Mouse (Mus musculus) neural tube, embryonic 11.5 days (tissue): Measurements from ENCODE around the gene Nars2. TPM values are rescaled to one million over a fixed set of nuclear protein-coding genes. Genes with fewer than 3 reads are reported as not detected.
A peak's percentile ranks its signal among the peaks of the same experiment; 100 is the strongest.
"Not testable (repeated sequence)": the region's sequence is repeated elsewhere in the genome, so short reads cannot be mapped to it uniquely, and the experiment has no call there.

Experiments used
- ATAC-seq: fragments of 200-750 bp; cut with Nextera tagmentation; 2 replicates; pipeline ENCODE4 v1.8.0; 2017; ENCODE audit warnings: moderate number of reproducible peaks, mild to moderate bottlenecking, moderate TSS enrichment, moderate library complexity; ENCODE audit not compliant: insufficient read depth, low FRiP score, low TSS enrichment
- DNase-seq: peaks from one replicate; pipeline ENCODE4 v3.0.0-alpha.2; 2015; ENCODE audit warnings: low spot score
- H3K27ac ChIP-seq: fragments of 300-500 bp; sonication (generic); 2 replicates; pipeline ENCODE4 v1.5.1; 2014; ENCODE audit warnings: low read depth, mild to moderate bottlenecking, low read length
- H3K27me3 ChIP-seq: fragments of 300-500 bp; sonication (generic); 2 replicates; pipeline ENCODE4 v1.6.1; 2014; ENCODE audit warnings: mild to moderate bottlenecking, low read length, mixed read lengths; ENCODE audit not compliant: control insufficient read depth, insufficient read depth
- H3K36me3 ChIP-seq: fragments of 300-500 bp; sonication (generic); 2 replicates; pipeline ENCODE4 v1.6.1; 2014; ENCODE audit warnings: mild to moderate bottlenecking, low read length, moderate library complexity, mixed read lengths; ENCODE audit not compliant: control insufficient read depth, insufficient read depth
- H3K4me1 ChIP-seq: fragments of 300-500 bp; sonication (generic); 2 replicates; pipeline ENCODE4 v1.6.1; 2014; ENCODE audit warnings: low read length, mixed read lengths; ENCODE audit not compliant: control insufficient read depth, insufficient read depth
- H3K4me2 ChIP-seq: fragments of 300-500 bp; sonication (generic); 2 replicates; pipeline ENCODE4 v1.6.1; 2014; ENCODE audit warnings: low read depth, mild to moderate bottlenecking, moderate library complexity
- H3K4me3 ChIP-seq: fragments of 300-500 bp; sonication (generic); 2 replicates; pipeline ENCODE4 v1.5.1; 2014; ENCODE audit warnings: low read depth, low read length
- H3K9ac ChIP-seq: fragments of 300-500 bp; sonication (generic); 2 replicates; pipeline ENCODE4 v1.6.1; 2014; ENCODE audit warnings: mild to moderate bottlenecking, low read length
- H3K9me3 ChIP-seq: fragments of 300-500 bp; sonication (generic); 2 replicates; pipeline ENCODE4 v1.6.1; 2016; ENCODE audit warnings: low read length; ENCODE audit not compliant: control insufficient read depth
- WGBS: fragments of 180-500 bp; shearing (Covaris S2); extraction: QIAGEN DNeasy Blood & Tissue Kit; methylation state at CpG from one replicate; pipeline ENCODE4 v1.1.7; 2014; 5-methylcytosine and 5-hydroxymethylcytosine counted together
- polyA plus RNA-seq: library from polyadenylated mRNA; unstranded; fragments of >200 nt; fragmentation: Nextera tagmentation; extraction: Ambion mirVana; gene quantifications from 2 replicates; pipeline ENCODE4 v1.2.1, GENCODE M21; 2014

The Nars2 gene
- polyA plus RNA-seq, 1 experiment from 2014 or later, result 23.8 TPM

DNA sequence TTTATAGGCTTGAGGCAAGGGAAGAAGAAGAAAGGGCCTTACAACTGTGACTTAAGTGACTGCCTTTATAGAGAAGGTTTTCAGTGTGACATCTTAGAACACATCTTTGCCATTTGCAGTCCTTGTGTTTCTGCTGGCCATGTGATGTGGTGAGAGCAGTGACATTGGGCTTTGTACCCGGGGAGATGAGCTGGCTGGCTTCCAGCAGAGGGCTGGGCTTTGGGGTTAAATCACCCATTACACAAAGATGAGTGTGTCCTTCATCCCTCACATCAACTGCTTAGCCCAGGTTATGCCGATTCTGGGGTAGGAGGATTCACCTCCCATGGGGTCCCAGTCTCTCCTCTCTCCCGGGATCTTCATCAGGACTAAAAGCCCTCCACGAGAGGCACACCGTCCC lies 41.4 kb upstream of the Nars2 start:
- no peak for ATAC-seq
- Histone ChIP-seq H3K4me1 (no peaks in the 10 kb centered on the region; the same call in 1 of the 2 replicates), H3K9me3 (no peaks in the 10 kb centered on the region), H3K27me3 (no peaks in the 10 kb centered on the region), H3K4me3 (no peak overlapping the region), H3K4me2 (no peak overlapping the region), H3K36me3 (peaks cover 3% of the 10 kb centered on the region; the same call in 1 of the 2 replicates), H3K27ac (no peak overlapping the region), H3K9ac (no peak overlapping the region)
- 78% methylated on average over 5 of the region's 5 CpGs for WGBS
- DNase-seq, result no peak

DNA sequence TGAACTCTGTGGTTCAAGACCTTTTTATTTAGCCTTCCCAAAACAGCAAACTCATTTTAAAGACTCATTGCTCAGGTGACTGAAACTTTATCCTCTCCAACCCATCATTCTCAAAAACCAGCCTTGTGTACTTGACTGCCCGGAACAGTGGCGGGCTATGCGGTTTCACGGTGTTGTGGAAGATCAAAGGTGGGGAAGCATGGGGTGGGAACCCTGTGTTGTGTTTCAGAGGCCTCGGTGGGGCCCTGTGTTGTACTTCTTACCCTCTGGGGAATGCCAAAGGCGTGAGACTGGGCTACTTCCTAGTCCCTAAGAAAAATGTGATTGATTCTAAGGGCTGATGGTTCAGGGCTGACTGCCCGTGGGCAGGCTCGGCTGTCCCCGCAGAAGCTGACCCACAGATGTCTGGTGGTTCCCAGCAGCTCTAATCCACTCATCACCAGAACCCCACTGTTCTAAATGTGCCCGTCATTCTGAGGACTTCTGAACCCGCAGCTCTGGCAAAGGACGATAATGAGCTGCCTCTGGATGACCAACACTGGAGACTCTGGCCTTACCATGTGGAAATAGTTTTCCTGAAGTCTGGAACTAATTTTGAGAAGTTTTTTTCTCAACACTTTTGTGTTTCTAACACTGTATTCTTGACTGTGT lies 40.9 kb upstream of the Nars2 start:
- Histone ChIP-seq H3K4me2 (no peak overlapping the region), H3K36me3 (peaks cover 3% of the 10 kb centered on the region; the same call in 1 of the 2 replicates), H3K9ac (no peak overlapping the region), H3K27ac (no peak overlapping the region), H3K27me3 (no peaks in the 10 kb centered on the region), H3K9me3 (no peaks in the 10 kb centered on the region), H3K4me1 (no peaks in the 10 kb centered on the region), H3K4me3 (no peak overlapping the region)
- 53% methylated on average over 12 of the region's 12 CpGs for WGBS
- ATAC-seq (no peak), DNase-seq (no peak)

DNA sequence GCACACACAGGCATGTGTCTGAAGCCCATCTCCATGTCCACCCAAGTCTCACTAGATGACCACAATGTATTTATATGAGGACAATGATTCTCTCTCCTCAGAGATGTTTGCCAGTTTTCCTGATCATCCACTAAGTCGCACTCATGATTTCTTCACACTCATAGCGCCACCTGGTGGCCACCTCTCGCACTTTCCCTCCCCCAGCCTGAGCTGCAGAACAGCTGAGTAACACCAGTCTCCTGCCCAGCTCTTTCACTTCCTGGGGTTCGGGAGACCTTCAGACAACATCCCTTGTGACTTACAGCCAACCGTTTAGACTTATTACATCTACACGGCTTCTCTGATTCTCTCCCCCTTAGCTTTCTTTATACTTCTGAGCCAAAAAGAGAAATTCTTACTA lies 37.3 kb upstream of the Nars2 start:
- no peak overlapping the region for H3K27ac ChIP-seq
- DNase-seq, result peak; percentile 90
- no peak overlapping the region for H3K9ac ChIP-seq
- H3K4me1 ChIP-seq, result no peaks in the 10 kb centered on the region
- no peak overlapping the region for H3K4me3 ChIP-seq
- no peak overlapping the region for H3K4me2 ChIP-seq
- H3K27me3 ChIP-seq, result no peaks in the 10 kb centered on the region
- 13% methylated on average over 6 of the region's 6 CpGs for WGBS
- H3K9me3 ChIP-seq, result no peaks in the 10 kb centered on the region
- ATAC-seq, result peak; percentile 52; the same call in 1 of the 2 replicates
- no peaks in the 10 kb centered on the region for H3K36me3 ChIP-seq

DNA sequence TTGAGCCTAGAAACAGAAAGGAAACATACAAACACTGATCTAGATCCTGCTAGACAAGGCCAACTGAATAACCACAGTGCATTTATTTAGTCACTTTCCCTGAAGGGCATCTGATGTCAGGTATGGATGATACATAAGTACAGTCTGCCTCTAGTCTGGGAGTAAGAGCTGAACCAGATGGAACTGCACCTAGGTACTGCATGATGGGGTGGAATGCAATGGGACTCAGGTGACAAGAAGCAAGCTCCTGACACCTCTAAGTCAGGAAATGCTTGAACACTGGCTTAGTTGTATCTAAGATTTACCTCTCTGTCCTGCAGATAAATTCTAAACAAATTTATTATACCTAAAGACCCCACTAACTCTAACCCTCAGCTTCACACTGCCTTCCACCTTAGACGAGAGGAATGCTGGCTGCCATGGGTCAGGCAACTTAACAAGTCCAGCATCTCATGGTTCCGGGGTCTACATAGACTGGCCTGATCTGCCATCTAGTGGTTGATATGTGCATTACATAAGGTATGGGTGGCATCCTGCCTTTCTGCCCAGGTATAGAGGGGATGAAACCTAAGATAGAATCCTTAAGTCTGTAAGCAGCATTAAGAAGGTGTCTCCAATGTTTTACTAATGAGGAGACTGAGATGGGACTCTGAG lies 35.7 kb upstream of the Nars2 start:
- Histone ChIP-seq H3K4me2 (no peak overlapping the region), H3K4me1 (no peaks in the 10 kb centered on the region), H3K27me3 (no peaks in the 10 kb centered on the region), H3K4me3 (no peak overlapping the region), H3K27ac (no peak overlapping the region), H3K9ac (no peak overlapping the region), H3K9me3 (no peaks in the 10 kb centered on the region), H3K36me3 (no peaks in the 10 kb centered on the region)
- 2% methylated on average over 2 of the region's 2 CpGs for WGBS
- DNase-seq (peak; percentile 57), ATAC-seq (peak; percentile 17; the same call in 1 of the 2 replicates)

DNA sequence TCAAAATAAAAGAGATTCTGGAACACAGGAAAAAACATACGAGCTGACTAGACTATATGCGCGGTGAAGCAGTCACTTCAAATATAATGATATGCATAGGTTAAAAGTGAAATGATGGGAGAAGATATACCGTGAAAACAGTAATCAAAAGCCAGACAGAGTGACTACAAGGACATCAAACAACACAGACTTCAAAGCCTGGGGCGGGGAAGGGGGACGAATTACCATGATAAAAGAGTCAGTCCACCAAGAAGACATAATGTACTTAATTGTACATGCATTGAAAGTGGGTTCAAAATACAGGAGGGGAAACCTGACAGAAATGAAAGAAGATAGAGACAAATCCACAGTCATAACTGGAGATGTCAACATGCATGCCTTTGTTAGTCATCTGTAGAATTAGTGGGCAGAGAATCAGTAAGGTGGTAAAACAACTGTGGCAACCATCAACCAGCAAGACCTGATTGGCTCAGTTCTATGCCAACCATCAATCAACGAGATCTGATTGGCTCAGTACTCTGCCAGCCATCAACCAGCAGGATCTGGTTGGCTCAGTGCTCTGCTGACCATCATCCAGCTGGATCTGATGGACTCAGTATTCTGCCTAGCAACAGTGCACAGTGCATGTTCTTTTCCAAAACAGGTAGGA lies 30.7 kb upstream of the Nars2 start:
- Histone ChIP-seq H3K9ac (no peak overlapping the region), H3K4me3 (no peak overlapping the region), H3K4me1 (no peaks in the 10 kb centered on the region), H3K27me3 (no peaks in the 10 kb centered on the region), H3K4me2 (no peak overlapping the region), H3K27ac (no peak overlapping the region), H3K9me3 (no peaks in the 10 kb centered on the region), H3K36me3 (no peaks in the 10 kb centered on the region)
- DNase-seq (no peak), ATAC-seq (peak; percentile 82)
- WGBS, result 52% methylated on average over 7 of the region's 7 CpGs

DNA sequence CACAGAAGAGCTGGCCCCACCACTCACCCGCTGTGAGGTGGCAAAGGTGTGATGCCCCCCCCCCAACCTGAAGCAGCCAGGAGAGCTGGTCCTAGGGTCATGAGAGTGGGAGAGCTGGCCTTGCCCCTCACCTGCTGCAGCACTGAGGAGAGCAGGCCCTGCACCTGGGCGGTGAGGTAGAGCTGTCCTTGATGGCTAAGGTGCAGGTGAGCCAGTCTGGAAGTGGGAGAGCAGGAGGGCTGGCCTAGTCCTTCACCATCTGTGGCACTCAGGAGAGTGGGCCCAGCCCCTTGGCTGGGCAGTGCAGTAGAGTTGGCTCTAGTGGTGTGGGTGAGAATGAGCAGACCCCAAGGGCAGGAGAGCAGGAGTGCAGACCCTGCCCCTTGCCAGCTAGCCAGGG lies 28.4 kb upstream of the Nars2 start:
- Histone ChIP-seq H3K4me2 (no peak overlapping the region), H3K9ac (no peak overlapping the region), H3K4me1 (no peaks in the 10 kb centered on the region), H3K36me3 (no peaks in the 10 kb centered on the region), H3K27ac (no peak overlapping the region), H3K4me3 (no peak overlapping the region), H3K9me3 (no peaks in the 10 kb centered on the region), H3K27me3 (no peaks in the 10 kb centered on the region)
- ATAC-seq (no peak), DNase-seq (no peak)
- WGBS, result 96% methylated on average over 2 of the region's 2 CpGs

DNA sequence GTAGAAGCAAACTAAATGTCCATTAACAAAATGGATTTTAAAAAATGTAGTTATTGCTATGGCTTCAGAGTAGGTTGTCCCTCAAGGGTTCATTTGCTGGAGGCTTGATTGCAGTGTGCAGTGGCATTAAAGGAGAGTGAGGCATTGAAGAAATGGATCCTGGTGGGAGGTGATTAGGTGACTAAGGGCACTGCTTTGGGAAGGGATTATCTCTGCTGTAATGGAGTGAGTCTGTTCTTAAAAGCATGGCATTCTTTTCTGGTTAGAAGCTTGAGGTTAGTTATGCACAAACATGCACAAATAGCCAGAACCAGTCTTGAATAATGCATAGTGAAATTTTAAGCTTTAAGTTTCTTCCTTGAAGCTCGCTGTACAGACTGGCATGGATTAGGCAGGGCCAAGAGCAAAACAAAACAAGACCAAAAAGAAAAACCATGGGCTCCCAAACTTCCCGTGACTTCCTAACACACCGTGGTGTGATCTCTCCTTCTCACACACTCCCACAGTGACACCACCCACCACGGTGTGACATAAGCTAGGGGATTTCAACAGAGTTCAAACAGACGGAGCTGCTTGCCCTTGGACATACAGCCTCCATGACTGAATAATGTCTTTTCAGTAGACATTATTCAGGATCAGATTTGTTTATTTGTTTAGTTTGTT lies 7.5 kb upstream of the Nars2 start:
- no peak overlapping the region for H3K9ac ChIP-seq
- H3K4me1 ChIP-seq, result no peaks in the 10 kb centered on the region
- H3K9me3 ChIP-seq, result no peaks in the 10 kb centered on the region
- H3K4me2 ChIP-seq, result no peak overlapping the region
- H3K4me3 ChIP-seq, result no peak overlapping the region
- DNase-seq, result no peak
- no peaks in the 10 kb centered on the region for H3K36me3 ChIP-seq
- no peaks in the 10 kb centered on the region for H3K27me3 ChIP-seq
- ATAC-seq, result no peak
- WGBS, result 82% methylated on average over 5 of the region's 5 CpGs
- H3K27ac ChIP-seq, result no peak overlapping the region

DNA sequence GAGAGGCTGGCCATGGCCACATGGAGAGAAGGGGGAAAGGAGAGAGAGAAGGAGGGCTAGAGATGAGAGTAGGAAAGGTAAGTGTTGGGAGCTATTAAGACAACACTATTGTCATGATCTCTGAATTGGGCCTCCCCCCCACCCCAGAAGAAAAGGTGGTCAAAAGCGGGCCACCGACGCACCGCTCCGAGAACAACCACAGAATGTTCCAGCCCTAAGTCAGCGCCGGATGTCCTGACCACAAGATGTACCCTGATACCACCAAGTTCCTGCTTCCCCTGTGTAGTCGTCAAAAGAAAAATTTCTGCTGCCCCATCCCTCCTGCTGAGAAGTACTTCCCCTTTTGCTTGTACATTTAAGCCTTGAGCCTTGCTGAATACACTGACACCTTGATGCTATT lies 4.8 kb upstream of the Nars2 start:
- H3K9me3 ChIP-seq, H3K27ac ChIP-seq, H3K36me3 ChIP-seq, H3K9ac ChIP-seq, H3K4me2 ChIP-seq, H3K27me3 ChIP-seq, DNase-seq, H3K4me1 ChIP-seq, ATAC-seq, H3K4me3 ChIP-seq: not testable (repeated sequence)
- 94% methylated on average over 8 of the region's 8 CpGs for WGBS
